Mouse (Mus musculus) embryonic facial prominence, embryonic 15.5 days (tissue): ENCODE measurements at regions not wholly inside any gene's neighbourhood (a gene's known extent, or its start where the extent isn't known, plus 50 kb on each side); places are given as distances from the start of the nearest gene placed in this dataset.

Experiments
- ATAC-seq: fragments of 200-750 bp; cut with Nextera tagmentation; 2 replicates; pipeline ENCODE4 v1.8.0; 2017; ENCODE audit warnings: low read depth, moderate TSS enrichment; ENCODE audit not compliant: insufficient number of reproducible peaks, low FRiP score, low TSS enrichment
- H3K27ac ChIP-seq: fragments of 300-500 bp; sonication (generic); replicated peaks from 2 replicates; pipeline ENCODE4 v1.5.1; 2015; ENCODE audit warnings: mild to moderate bottlenecking, inconsistent platforms
- H3K27me3 ChIP-seq: fragments of 300-500 bp; sonication (generic); 2 replicates; pipeline ENCODE4 v1.6.1; 2015; ENCODE audit warnings: inconsistent platforms
- H3K36me3 ChIP-seq: fragments of 300-500 bp; sonication (generic); 2 replicates; pipeline ENCODE4 v1.6.1; 2015; ENCODE audit warnings: mild to moderate bottlenecking, inconsistent platforms
- H3K4me1 ChIP-seq: fragments of 300-500 bp; sonication (generic); 2 replicates; pipeline ENCODE4 v1.6.1; 2015; ENCODE audit warnings: inconsistent platforms
- H3K4me2 ChIP-seq: fragments of 300-500 bp; sonication (generic); replicated peaks from 2 replicates; pipeline ENCODE4 v1.6.1; 2015; ENCODE audit warnings: mild to moderate bottlenecking, inconsistent platforms
- H3K4me3 ChIP-seq: fragments of 300-500 bp; sonication (generic); replicated peaks from 2 replicates; pipeline ENCODE4 v1.5.1; 2015; ENCODE audit warnings: mild to moderate bottlenecking, inconsistent platforms
- H3K9ac ChIP-seq: fragments of 300-500 bp; sonication (generic); 2 replicates; pipeline ENCODE4 v1.6.1; 2015; ENCODE audit warnings: inconsistent platforms
- H3K9me3 ChIP-seq: fragments of 300-500 bp; sonication (generic); replicated peaks from 2 replicates; pipeline ENCODE4 v1.6.1; 2016; ENCODE audit warnings: inconsistent platforms
- WGBS: fragments of 180-500 bp; shearing (Covaris S2); methylation state at CpG from one replicate; pipeline ENCODE4 v1.1.7; 2015; 5-methylcytosine and 5-hydroxymethylcytosine counted together

DNA sequence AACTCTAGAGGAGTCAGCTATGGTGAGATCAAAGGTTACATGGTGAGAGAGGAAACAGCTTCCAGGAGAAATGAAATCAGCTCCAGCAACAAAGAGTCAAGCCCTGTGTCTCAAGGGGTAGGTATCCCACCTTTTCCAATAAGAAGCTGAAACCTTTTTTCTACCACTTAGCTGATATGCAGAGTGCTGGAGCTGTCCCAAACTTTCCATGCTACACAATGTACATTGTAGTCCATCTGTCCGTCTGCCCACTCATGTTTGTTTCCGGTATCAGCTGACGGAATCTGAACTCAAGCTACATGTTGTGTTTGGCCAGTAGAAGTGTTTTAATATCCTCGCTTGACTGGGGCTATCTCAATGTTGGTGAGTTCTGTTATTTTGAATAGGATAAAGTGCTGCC, 83.6 kb upstream of the Ngf start:
- H3K4me2 ChIP-seq = no peak overlapping the region
- no peak overlapping the region for H3K27ac ChIP-seq
- H3K9ac ChIP-seq = no peak overlapping the region
- no peak overlapping the region for H3K4me3 ChIP-seq
- no peak for ATAC-seq
- 88% methylated on average over 4 of the region's 4 CpGs for WGBS
- H3K9me3 ChIP-seq = no peaks in the 10 kb centered on the region
- H3K4me1 ChIP-seq = no peaks in the 10 kb centered on the region
- H3K36me3 ChIP-seq = no peaks in the 10 kb centered on the region
- H3K27me3 ChIP-seq = no peaks in the 10 kb centered on the region

DNA sequence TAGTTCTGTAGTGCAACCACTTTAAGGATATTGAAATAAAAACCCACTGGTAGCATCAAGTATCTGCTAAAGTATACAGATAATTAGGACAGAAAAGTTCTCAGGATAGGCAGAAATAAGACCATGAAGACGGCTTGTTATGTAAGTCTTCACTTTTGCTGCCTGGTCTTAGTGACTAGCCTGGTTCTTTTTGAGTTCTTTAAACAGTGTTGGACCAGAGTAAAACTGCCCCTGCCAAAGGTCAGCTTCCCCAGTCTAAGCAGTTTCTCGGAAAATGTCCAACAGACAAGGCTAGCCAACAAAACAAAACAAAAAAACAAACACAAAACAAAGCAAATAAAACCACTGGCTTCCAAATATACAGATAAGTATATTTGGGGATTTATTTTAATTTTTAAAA, 85.1 kb upstream of the Ngf start:
- H3K4me3 ChIP-seq = no peak overlapping the region
- no peaks in the 10 kb centered on the region for H3K36me3 ChIP-seq
- no peak for ATAC-seq
- no peak overlapping the region for H3K9ac ChIP-seq
- H3K9me3 ChIP-seq = no peaks in the 10 kb centered on the region
- no peaks in the 10 kb centered on the region for H3K27me3 ChIP-seq
- no peak overlapping the region for H3K4me2 ChIP-seq
- H3K4me1 ChIP-seq = no peaks in the 10 kb centered on the region
- no peak overlapping the region for H3K27ac ChIP-seq
- 56% methylated on average over 2 of the region's 2 CpGs for whole genome bisulfite sequencing

DNA sequence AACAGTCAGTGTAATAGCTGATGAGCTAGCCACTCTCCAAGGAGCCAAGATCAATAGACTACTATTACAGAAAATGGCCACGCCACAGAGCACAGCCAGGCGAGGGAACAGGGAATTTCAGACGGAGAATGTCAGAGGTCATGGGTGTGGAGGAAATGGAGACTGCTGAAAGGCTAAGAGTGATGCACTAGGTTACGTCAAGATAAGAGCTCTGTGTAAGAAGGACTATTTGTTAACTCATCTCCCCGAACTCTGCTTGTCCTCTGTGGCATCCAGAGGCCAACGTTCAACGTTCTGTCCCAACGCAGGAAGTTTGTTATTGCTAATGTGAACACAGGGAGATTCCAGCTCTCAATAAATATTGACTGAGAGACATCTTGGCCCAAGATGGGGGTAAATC, 86.0 kb upstream of the Ngf start:
- Histone ChIP-seq H3K4me3 (no peak overlapping the region), H3K27me3 (no peaks in the 10 kb centered on the region), H3K27ac (no peak overlapping the region), H3K4me1 (no peaks in the 10 kb centered on the region), H3K4me2 (no peak overlapping the region), H3K9ac (no peak overlapping the region), H3K36me3 (no peaks in the 10 kb centered on the region), H3K9me3 (no peaks in the 10 kb centered on the region)
- WGBS = 64% methylated on average over 8 of the region's 8 CpGs
- no peak for ATAC-seq

DNA sequence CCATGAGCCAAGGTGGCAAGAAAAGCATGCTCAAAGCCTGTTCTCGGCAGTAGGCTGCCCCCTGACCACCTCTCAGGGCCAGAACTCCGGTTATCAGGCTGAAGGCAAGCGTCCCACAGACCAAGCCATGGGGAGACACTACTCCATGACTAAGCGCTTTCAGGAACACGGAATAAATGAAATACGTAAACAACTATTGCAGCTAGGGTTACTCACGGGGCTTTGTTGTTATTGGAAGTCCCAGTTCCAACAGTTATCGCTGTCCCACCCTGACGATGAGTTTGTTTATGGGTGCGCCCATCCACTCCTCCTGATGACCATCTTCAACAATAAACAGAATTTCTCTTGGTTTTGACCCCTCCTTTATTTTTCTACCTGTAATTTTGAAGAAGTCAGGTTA, 88.0 kb upstream of the Ngf start:
- Histone ChIP-seq H3K9ac (no peak overlapping the region), H3K9me3 (no peaks in the 10 kb centered on the region), H3K4me3 (no peak overlapping the region), H3K4me2 (no peak overlapping the region), H3K4me1 (no peaks in the 10 kb centered on the region), H3K27me3 (no peaks in the 10 kb centered on the region), H3K36me3 (no peaks in the 10 kb centered on the region), H3K27ac (no peak overlapping the region)
- ATAC-seq = no peak
- WGBS = 90% methylated on average over 10 of the region's 10 CpGs

DNA sequence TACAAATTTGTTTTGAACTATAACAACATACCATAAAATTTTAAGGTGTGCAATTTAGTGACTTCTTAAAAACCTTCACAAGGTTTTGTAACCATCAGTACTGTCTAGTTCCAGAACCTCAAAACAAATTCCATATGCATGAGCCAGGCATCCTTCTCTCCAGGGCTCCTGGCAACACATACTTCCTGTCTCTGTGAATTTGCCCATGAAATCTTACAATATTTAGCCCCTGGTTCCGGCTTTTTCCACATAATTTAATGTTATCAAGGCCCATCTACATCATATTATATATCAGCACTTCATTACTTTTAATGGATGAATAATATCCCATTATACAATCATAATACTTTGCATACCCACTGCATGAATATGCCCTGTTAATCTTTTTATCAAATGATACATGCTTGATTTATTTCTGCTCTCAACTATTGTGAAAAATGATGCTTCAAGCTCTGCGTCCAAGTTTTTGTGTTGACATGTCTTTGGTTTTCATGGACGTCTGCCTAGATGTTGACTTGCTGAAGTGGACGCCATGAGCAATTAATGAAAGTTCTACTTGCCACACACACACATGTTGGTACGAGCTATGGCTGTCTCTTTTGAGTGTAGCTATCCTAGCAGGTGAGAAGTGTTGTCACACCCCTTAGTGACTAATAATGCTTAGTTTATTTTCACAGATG, 95.2 kb upstream of the Ngf start:
- WGBS = 63% methylated on average over 5 of the region's 5 CpGs
- no peaks in the 10 kb centered on the region for H3K9me3 ChIP-seq

DNA sequence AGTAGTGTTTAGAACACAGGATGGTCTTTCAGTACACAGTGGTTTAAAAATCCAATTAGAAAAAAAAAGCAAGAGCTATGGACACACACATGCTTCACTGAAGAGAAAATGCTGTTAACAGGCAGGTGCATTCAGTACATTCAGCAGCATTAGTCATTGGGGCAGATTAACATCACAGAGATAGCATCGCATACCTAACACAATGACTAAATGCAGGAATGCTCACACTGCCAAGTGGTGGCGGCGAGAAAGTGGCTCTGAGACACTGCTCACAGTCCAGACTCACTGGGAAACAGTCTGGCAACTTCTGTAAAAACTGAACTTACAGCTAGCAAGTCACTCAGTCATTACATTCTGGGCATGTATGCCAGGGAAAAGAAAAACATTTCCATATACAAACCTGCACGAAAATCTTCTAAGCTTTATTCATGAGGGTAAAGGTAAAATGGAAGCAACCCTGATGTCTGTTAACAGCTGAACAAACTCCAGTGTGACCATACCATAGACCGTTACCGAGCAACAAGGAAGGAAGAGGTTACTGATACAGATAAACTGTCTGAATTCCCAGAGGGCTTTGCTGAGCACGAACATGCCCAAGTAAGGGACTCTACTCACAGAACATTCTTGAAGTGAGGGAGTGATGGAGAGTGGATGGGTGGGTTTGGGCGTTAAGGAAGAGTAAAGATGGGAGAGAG, 97.4 kb upstream of the Ngf start:
- no peak for ATAC-seq
- WGBS = 70% methylated on average over 8 of the region's 8 CpGs

More for the DNA sequence above, 95.2 kb upstream of the Ngf start:
- Histone ChIP-seq H3K27ac (no peak overlapping the region), H3K36me3 (no peaks in the 10 kb centered on the region), H3K4me1 (no peaks in the 10 kb centered on the region), H3K4me3 (no peak overlapping the region), H3K27me3 (no peaks in the 10 kb centered on the region), H3K9ac (no peak overlapping the region), H3K4me2 (no peak overlapping the region)
- ATAC-seq = no peak

DNA sequence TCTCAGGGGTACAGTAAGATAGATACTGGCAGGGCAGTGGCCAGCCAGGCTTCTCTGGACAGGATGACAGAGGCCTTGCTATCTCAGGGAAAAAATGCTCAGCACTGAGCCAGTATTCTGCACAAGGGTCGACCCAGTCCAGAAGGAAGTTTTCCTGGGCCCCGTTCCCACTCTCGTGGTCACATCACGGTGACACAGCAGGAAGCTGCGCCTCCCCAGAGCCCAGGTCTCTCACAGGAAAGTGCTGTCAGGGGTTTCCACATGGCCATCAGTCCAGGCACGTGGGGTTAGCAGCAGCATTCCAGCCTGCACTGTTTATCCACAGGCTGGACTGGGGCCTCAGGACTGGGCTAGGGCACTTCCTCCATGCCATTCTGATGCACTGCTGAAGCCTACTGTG, 103.5 kb upstream of the Ngf start:
- ATAC-seq = no peak
- H3K27ac ChIP-seq = no peak overlapping the region
- H3K36me3 ChIP-seq = no peaks in the 10 kb centered on the region
- no peak overlapping the region for H3K4me2 ChIP-seq
- H3K9ac ChIP-seq = no peak overlapping the region
- no peak overlapping the region for H3K4me3 ChIP-seq
- no peaks in the 10 kb centered on the region for H3K4me1 ChIP-seq
- WGBS = 55% methylated on average over 6 of the region's 6 CpGs
- H3K27me3 ChIP-seq = no peaks in the 10 kb centered on the region
- no peaks in the 10 kb centered on the region for H3K9me3 ChIP-seq

More for the DNA sequence above, 97.4 kb upstream of the Ngf start:
- H3K4me2 ChIP-seq = no peak overlapping the region
- H3K27me3 ChIP-seq = no peaks in the 10 kb centered on the region
- no peak overlapping the region for H3K4me3 ChIP-seq
- H3K36me3 ChIP-seq = no peaks in the 10 kb centered on the region
- H3K9ac ChIP-seq = no peak overlapping the region
- H3K27ac ChIP-seq = no peak overlapping the region
- no peaks in the 10 kb centered on the region for H3K9me3 ChIP-seq
- no peaks in the 10 kb centered on the region for H3K4me1 ChIP-seq

DNA sequence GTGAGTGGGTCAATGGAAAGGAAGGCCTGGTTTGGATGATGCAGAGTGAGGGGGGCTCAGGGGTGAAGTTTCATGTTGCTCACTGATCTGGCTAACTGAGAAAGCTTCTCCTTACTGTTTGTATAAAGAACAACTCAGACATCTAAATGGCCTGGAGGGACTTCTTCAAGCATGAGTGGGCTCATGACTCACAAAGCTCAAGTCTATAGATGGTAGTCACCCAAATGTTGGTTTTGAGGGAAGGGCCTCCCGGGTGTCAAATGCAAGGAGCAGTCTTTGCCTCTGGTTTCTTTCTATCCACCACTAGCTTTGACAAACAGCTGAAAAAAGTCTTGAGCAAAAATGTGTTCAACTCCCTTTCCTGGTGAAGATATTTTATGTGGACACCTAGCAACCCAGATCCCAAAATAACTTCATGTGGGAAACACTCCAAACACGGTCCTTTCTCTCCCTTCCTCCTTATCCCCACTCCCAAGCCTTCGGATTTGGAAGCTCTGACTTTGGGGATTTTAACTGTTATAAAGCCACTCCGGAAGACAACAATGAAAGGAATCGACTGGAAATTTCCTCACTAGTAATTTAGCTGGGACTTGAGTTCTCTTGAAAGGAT, 105.3 kb upstream of the Ngf start:
- WGBS = 84% methylated on average over 5 of the region's 5 CpGs
- Histone ChIP-seq H3K27me3 (no peaks in the 10 kb centered on the region), H3K4me2 (no peak overlapping the region), H3K4me1 (no peaks in the 10 kb centered on the region), H3K9me3 (no peaks in the 10 kb centered on the region), H3K36me3 (no peaks in the 10 kb centered on the region), H3K9ac (no peak overlapping the region), H3K27ac (no peak overlapping the region), H3K4me3 (no peak overlapping the region)
- ATAC-seq = no peak

DNA sequence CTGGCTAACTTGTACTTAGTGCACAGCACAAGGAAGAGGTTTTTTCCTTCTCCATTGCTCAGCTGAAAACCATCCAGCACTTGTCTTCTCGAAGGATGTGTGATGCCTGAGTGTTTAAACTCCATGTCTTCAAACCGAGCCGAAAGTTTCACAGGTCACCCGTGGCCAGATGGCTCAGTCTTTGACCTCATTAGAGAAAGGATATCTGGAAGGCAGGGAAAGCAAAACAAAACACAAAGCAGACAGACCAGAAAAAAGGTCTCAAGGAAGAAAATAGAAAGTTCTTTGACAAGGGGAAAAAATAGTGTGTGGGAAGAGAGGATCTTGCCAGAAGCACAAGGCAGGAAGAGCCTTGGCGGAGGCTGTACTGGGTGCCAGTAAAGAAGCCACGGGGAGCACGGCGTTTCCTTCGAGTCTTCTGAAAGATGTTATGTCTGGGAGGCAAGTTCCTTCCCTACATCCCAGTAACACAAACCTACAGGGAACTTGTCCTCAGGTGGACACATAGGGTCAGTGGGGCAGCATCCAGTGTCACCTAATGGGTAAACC, 108.9 kb upstream of the Ngf start:
- Histone ChIP-seq H3K4me2 (no peak overlapping the region), H3K36me3 (no peaks in the 10 kb centered on the region), H3K27ac (no peak overlapping the region), H3K9ac (no peak overlapping the region), H3K27me3 (no peaks in the 10 kb centered on the region), H3K4me1 (peaks cover 4% of the 10 kb centered on the region; the same call in 1 of the 2 replicates), H3K4me3 (no peak overlapping the region), H3K9me3 (no peaks in the 10 kb centered on the region)
- ATAC-seq = no peak
- 67% methylated on average over 9 of the region's 9 CpGs for WGBS

DNA sequence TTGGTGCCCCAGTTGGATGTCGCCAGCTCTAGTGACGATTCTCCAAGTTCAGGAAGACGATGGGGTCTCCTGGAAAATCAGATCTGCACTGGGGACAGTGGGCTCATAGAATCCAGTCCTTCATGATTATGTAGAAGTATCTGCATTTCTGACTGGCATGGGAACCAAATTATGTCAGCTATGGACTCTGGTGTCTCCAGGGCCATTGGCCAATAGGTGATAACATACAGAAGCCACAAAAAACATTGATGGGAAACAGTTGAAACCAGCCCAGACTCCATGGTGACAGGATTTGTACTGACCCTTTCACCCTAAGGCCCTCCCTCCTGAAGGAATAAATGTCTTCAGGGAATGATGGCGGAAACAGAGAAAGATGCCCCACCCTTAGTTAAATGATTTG, 110.9 kb upstream of the Ngf start:
- Histone ChIP-seq H3K27me3 (no peaks in the 10 kb centered on the region), H3K9me3 (no peaks in the 10 kb centered on the region), H3K36me3 (no peaks in the 10 kb centered on the region), H3K9ac (no peak overlapping the region), H3K27ac (no peak overlapping the region), H3K4me3 (no peak overlapping the region), H3K4me1 (peaks cover 4% of the 10 kb centered on the region; the same call in 1 of the 2 replicates), H3K4me2 (no peak overlapping the region)
- WGBS = 88% methylated on average over 4 of the region's 4 CpGs
- ATAC-seq = no peak

DNA sequence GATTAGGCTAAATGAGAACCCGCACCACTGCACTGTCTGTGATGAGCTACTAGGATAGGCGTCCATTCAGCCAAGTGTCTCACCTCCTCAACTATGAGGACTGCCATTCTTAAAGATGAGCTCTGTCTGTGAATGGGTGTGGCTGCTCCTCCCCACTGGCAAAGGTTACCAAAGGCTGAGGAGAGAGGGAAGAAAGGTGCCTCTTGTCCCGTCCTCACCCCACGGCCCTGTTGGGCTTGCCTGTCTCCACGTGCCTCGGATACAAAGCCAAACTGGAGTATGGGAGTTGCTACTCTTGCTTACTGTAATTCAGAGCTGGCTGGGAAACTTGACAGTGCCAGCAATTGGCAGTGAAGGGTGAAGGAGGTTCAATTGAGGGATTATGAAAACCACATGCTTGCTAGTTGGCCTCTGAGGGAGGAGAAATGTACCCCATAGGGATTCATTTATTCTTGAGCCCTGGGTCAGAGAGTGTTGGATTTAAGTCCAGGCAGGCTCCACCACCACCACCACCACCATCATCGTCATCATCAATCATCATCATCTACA, 112.6 kb upstream of the Ngf start:
- ATAC-seq = no peak
- Histone ChIP-seq H3K27ac (no peak overlapping the region), H3K36me3 (no peaks in the 10 kb centered on the region), H3K9ac (no peak overlapping the region), H3K4me3 (no peak overlapping the region), H3K4me1 (peaks cover 4% of the 10 kb centered on the region; the same call in 1 of the 2 replicates), H3K9me3 (no peaks in the 10 kb centered on the region), H3K27me3 (no peaks in the 10 kb centered on the region), H3K4me2 (no peak overlapping the region)
- WGBS = 33% methylated on average over 7 of the region's 7 CpGs
